Mouse (Mus musculus) liver, postnatal 0 days (tissue): ENCODE measurements around the gene Znrf2. TPM values are rescaled to one million over a fixed set of nuclear protein-coding genes. Genes with fewer than 3 reads are reported as not detected.

Experiments
- ATAC-seq: fragments of 200-750 bp; cut with Nextera tagmentation; 2 replicates; pipeline ENCODE4 v1.8.0; 2017; ENCODE audit warnings: mild to moderate bottlenecking, moderate library complexity
- DNase-seq: peaks from one replicate; pipeline ENCODE4 v3.0.0-alpha.2; 2016
- H3K27ac ChIP-seq: fragments of 300-500 bp; sonication (generic); 2 replicates; pipeline ENCODE4 v1.5.1; 2014; ENCODE audit warnings: antibody characterized with exemption, moderate library complexity, mild to moderate bottlenecking, low read depth
- H3K27me3 ChIP-seq: fragments of 300-500 bp; sonication (generic); 2 replicates; pipeline ENCODE4 v1.6.1; 2014; ENCODE audit warnings: low read length, control low read depth, mixed read lengths; ENCODE audit not compliant: insufficient read depth
- H3K36me3 ChIP-seq: fragments of 300-500 bp; sonication (generic); replicated peaks from 2 replicates; pipeline ENCODE4 v1.6.1; 2014; ENCODE audit warnings: mild to moderate bottlenecking, control low read depth, low read length, moderate library complexity, mixed read lengths; ENCODE audit not compliant: insufficient read depth
- H3K4me1 ChIP-seq: fragments of 300-500 bp; sonication (generic); 2 replicates; pipeline ENCODE4 v1.6.1; 2014; ENCODE audit warnings: antibody characterized with exemption, mild to moderate bottlenecking, control low read depth; ENCODE audit not compliant: insufficient read depth
- H3K4me2 ChIP-seq: fragments of 300-500 bp; sonication (generic); 2 replicates; pipeline ENCODE4 v1.6.1; 2014; ENCODE audit warnings: low read depth, mild to moderate bottlenecking, low read length, moderate library complexity, mixed read lengths
- H3K4me3 ChIP-seq: fragments of 300-500 bp; sonication (generic); 2 replicates; pipeline ENCODE4 v1.5.1; 2014; ENCODE audit warnings: low read depth, low read length
- H3K9ac ChIP-seq: fragments of 300-500 bp; sonication (generic); replicated peaks from 2 replicates; pipeline ENCODE4 v1.6.1; 2014; ENCODE audit warnings: mild to moderate bottlenecking, moderate library complexity
- H3K9me3 ChIP-seq: fragments of 300-500 bp; sonication (generic); 2 replicates; pipeline ENCODE4 v1.6.1; 2016; ENCODE audit warnings: mild to moderate bottlenecking, control low read depth, low read length, mixed read lengths
- CTCF ChIP-seq: sonication (generic); IDR thresholded peaks from 2 replicates; pipeline ENCODE4 v1.5.1; 2016; ENCODE audit warnings: antibody characterized with exemption, low read depth
- EP300 ChIP-seq: IDR thresholded peaks from 2 replicates; pipeline ENCODE4 v1.6.1; 2016; ENCODE audit warnings: antibody characterized with exemption, low read depth, mild to moderate bottlenecking
- WGBS: fragments of 180-500 bp; shearing (Covaris S2); extraction: QIAGEN DNeasy Blood & Tissue Kit; methylation state at CpG from one replicate; pipeline ENCODE4 v1.1.7; 2014; ENCODE audit not compliant: insufficient replicate concordance; 5-methylcytosine and 5-hydroxymethylcytosine counted together
- polyA plus RNA-seq: library from polyadenylated mRNA; unstranded; fragments of >200 nt; fragmentation: Nextera tagmentation; extraction: Ambion mirVana; gene quantifications from 2 replicates; pipeline ENCODE4 v1.2.1, GENCODE M21; 2015

The Znrf2 gene
- polyA plus RNA-seq, 1 experiment from 2014 or later = 4.4 TPM

DNA sequence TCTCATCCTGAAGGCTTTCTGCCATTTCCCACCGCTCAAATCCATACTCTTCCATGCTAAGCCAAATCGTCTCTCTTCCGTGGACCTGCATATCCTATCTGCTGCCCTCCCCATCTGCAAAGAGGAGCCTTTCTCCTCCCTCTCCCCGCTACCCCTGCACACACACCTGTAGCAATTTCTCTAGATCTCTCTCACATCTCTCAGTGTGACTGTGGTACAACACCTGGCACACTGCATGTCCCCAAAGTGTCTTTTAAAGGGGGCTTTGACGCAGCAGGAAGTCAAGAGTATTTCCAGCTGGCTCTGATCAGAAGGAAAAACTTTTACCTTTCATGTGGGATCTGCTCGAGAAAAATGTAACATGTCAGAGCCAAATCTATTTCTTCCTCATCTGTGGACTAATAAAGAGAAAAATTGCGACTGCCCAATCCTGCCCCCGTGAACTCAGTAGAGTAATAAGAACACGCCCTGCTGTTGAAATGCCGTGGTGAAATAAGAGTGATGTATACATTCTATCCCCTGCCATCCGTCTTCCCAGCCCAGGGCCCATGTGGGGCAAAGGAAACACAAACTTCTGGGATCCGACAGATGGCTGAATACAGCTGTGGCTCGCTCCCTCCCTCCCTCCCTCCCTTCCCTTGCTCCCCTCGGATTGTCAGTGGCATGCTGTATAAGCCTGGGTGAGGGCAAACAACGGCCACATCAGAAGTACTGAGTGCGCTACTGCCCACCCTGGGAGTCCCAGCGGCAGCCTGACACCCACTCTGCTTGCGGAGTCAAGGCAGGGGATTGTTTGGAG is 12.5 kb upstream of the Znrf2 start:
- Histone ChIP-seq H3K4me2 (no peak overlapping the region), H3K27ac (no peak overlapping the region), H3K4me3 (no peak overlapping the region), H3K27me3 (no peaks in the 10 kb centered on the region), H3K9me3 (no peaks in the 10 kb centered on the region), H3K36me3 (no peaks in the 10 kb centered on the region), H3K9ac (no peak overlapping the region), H3K4me1 (peaks cover 4% of the 10 kb centered on the region; the same call in 1 of the 2 replicates)
- no peak for DNase-seq
- ATAC-seq = no peak
- 72% methylated on average over 18 of the region's 18 CpGs for WGBS
- TF ChIP-seq EP300 (no peak), CTCF (no peak)

- no peak overlapping the region for H3K4me3 ChIP-seq
- H3K9me3 ChIP-seq = no peaks in the 10 kb centered on the region
- H3K27ac ChIP-seq = no peak overlapping the region
- no peaks in the 10 kb centered on the region for H3K27me3 ChIP-seq
- DNase-seq = no peak
- no peak overlapping the region for H3K4me2 ChIP-seq
- no peak overlapping the region for H3K9ac ChIP-seq
- ATAC-seq = no peak
- no peak for TF ChIP-seq EP300
- H3K36me3 ChIP-seq = no peaks in the 10 kb centered on the region
- 72% methylated on average over 5 of the region's 5 CpGs for WGBS
- H3K4me1 ChIP-seq = peaks cover 4% of the 10 kb centered on the region; the same call in 1 of the 2 replicates
These were observed 10.9 kb upstream of the Znrf2 start for GRCm38 (mm10) chr6:54805779-54806178.

DNA sequence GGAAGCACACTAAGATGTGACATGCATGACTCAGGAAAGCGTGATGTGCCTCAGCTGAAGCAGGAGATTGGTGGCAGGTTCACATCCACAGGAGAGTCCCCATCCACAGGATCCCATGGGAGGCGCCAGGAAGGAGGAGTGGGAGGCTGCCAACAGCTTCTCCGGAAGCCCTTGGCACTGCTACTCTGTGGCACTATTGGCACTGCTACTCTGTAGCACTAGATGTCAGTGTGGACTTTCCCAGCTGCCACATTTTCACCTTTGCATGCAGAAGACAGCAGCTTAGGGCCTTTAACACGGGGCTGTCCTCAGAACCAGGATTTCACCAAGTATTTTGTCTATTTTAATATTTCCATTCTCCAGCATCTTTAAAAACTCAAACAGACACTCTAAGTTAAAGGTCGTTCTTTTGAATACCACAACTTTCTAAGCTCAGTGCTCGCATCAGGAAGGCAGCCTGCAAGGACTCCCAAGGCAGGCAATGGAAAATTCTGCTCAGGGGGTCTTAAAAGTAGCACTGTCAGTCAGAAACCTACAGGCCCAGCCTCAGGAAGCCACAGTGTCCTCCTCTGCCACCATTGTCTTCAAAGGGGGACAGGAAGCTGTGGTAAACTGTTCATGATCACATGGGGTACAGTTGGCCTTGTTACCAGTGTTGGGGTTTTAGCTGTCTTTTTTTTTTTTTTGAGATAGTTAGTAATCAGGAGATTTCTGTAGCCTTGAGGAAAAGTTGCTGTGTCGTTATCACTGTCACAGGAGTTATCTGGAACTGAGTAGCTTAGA is 7.0 kb upstream of the Znrf2 start:
- no peak overlapping the region for H3K4me3 ChIP-seq
- TF ChIP-seq CTCF (peak; percentile 57), EP300 (no peak)
- H3K4me1 ChIP-seq = peaks cover 3% of the 10 kb centered on the region
- H3K36me3 ChIP-seq = no peaks in the 10 kb centered on the region
- no peak overlapping the region for H3K27ac ChIP-seq
- no peak overlapping the region for H3K4me2 ChIP-seq
- H3K27me3 ChIP-seq = no peaks in the 10 kb centered on the region
- no peak for ATAC-seq
- no peak for DNase-seq
- H3K9me3 ChIP-seq = no peaks in the 10 kb centered on the region
- WGBS = 51% methylated on average over 7 of the region's 7 CpGs
- no peak overlapping the region for H3K9ac ChIP-seq

GRCm38 (mm10) chr6:54810314-54810646 is 6.4 kb upstream of the Znrf2 start:
- no peak overlapping the region for H3K4me3 ChIP-seq
- TF ChIP-seq EP300 (no peak), CTCF (no peak)
- no peaks in the 10 kb centered on the region for H3K36me3 ChIP-seq
- H3K27me3 ChIP-seq = no peaks in the 10 kb centered on the region
- 35% methylated on average over 1 of the region's 1 CpGs for WGBS
- no peaks in the 10 kb centered on the region for H3K9me3 ChIP-seq
- ATAC-seq (no peak), DNase-seq (no peak)
- peaks cover 3% of the 10 kb centered on the region for H3K4me1 ChIP-seq
- no peak overlapping the region for H3K27ac ChIP-seq
- no peak overlapping the region for H3K4me2 ChIP-seq
- no peak overlapping the region for H3K9ac ChIP-seq

- H3K27ac ChIP-seq = peak overlapping the region; percentile 52
- H3K9me3 ChIP-seq = no peaks in the 10 kb centered on the region
- ATAC-seq (no peak), DNase-seq (no peak)
- H3K4me2 ChIP-seq = no peak overlapping the region
- no peak overlapping the region for H3K4me3 ChIP-seq
- WGBS = 43% methylated on average over 11 of the region's 11 CpGs
- peaks cover 12% of the 10 kb centered on the region for H3K4me1 ChIP-seq
- H3K27me3 ChIP-seq = no peaks in the 10 kb centered on the region
- no peak overlapping the region for H3K9ac ChIP-seq
- H3K36me3 ChIP-seq = no peaks in the 10 kb centered on the region
- TF ChIP-seq EP300 (no peak), CTCF (no peak)
These were observed 5.0 kb upstream of the Znrf2 start for GRCm38 (mm10) chr6:54811546-54812250.

DNA sequence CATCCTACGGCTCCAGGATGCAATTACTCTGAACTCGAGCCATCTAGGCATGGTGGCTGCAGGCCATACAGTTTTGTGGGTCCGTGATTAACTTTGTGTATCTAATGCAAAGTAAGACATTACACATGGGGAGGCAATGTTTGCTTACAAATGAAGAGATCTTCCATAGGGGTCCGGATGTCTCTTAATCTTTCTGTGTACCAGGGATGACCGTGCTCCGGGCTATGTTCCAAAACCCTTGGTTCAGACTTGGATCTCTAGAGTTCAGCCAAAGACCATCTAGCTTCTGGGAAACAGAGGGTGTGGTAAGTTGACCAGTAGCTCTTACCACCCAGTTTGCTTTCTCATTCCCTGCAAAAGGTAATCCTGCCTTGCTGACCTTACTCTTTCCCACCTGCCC is 4.4 kb upstream of the Znrf2 start:
- Histone ChIP-seq H3K9me3 (no peaks in the 10 kb centered on the region), H3K9ac (no peak overlapping the region), H3K27ac (peak overlapping the region; percentile 52; the same call in 1 of the 2 replicates), H3K27me3 (no peaks in the 10 kb centered on the region), H3K4me1 (peaks cover 12% of the 10 kb centered on the region), H3K4me3 (no peak overlapping the region), H3K4me2 (no peak overlapping the region), H3K36me3 (no peaks in the 10 kb centered on the region)
- DNase-seq (no peak), ATAC-seq (no peak)
- no peak for TF ChIP-seq CTCF
- no peak for TF ChIP-seq EP300
- 73% methylated on average over 6 of the region's 6 CpGs for WGBS
